Mouse (Mus musculus): Measurements from ENCODE around the gene Shank1. TPM values are rescaled to one million over a fixed set of nuclear protein-coding genes. Genes with fewer than 3 reads are reported as not detected.

Shank1 gene
- total RNA-seq, 2 experiments from 2014 or later = 566 to 582 TPM

DNA sequence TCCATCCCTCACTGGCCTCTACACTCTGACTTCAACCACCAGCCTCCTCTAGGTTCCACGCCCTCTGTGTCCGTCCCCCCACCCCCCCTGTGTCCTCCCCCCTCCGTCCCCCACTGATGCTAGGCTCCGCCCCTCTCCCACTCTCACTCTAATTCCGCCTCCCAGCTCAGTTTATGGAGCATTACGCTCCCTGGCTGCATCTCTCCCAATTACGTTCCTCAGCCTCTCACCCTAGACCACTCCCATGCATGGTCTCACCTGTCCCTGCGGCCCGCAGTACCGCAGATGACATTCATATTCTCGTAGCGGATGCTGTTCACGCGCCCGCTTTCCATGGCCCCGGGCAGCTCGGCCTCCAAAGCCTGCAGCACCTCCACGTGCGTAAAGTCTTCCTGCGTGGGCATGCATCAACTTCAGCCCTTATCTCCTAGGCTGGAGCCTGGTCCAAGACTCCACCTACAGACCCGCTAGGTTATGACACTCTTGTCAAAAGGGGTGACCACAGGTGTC lies 50.8 kb downstream of the Shank1 start:
- no peak for DNase-seq (ENCODE audit: low spot score in 2 of 2)

DNA sequence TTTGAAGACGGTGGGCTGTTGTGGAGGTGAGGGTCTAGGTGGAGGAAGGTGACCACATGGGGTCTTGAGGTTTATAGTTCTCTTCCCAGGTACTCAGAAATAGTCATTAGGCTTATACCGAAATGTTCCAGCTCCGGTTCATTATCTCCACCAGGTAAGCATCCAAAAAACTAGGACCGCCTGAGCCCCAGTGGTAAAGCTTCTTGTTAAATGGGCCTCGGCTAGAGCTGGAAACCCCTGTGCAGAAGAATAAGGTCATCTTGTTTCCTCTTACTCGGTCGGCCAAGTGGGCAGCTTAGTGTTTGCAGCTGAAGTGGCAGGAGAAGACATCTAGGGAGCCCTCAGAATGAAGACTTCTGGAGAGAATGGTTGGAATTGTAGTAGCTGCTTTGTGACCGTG lies 62.6 kb downstream of the Shank1 start:
- no peak for DNase-seq (ENCODE audit: low spot score in 2 of 2)

DNA sequence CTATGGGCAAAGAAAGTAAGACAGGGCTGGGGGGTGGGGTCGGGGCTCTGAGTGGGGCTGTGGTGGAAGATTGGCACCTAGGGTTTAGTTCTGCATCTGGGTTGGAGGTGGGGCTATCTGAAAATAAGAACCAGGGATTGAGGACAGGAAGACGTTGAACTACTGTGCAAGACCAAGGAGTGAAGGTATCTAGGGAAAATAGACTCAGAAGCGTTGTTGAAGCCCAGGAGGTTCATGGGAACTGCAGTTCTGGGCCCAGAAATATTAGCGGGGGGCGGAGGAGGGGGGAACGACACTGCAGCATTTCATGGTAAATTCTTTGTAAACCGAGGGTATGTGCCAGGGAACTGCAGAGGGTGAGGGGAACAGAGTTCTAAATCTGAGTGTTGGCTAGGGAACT lies 63.4 kb downstream of the Shank1 start:
- no peak for DNase-seq (ENCODE audit: low spot score in 2 of 2)

DNA sequence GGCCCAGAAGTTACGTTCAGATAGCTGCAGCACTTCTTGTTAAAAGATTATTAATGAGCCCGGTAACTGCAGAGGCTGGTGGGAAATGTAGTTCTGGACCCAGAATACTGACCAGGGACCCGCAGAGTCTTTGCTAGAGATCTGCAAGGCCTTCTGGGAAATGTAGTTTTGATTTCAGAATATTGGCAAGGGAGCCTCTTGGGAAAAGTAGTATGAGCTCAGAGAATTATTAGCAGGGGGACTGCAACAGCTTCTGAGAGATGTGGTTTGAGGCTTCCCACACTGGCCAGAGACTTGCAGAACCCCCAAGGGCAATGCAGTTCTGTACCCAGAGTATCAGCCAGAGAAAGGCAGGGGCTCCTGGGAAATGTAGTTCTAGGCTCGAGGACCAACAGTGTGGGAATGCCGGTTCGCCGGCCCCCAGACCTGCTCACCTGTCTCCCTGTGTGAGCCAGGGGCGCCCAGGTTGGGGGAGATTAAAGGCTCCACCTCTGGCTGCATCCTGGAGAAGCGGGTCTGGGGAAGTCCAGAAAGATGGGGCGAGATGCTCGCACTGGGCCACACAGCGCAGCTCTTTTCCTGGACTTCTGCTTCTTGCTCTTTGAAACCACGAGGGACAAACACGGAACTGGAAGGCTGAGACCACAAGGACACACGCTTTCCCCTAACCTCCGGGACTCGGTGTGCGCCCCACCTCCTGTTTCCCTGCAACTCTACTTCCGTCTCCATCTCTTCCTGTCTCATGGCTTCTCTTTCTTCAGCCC lies 64.0 kb downstream of the Shank1 start:
- peak; percentile 89 to 95 for DNase-seq (ENCODE audit: low spot score in 2 of 2)

DNA sequence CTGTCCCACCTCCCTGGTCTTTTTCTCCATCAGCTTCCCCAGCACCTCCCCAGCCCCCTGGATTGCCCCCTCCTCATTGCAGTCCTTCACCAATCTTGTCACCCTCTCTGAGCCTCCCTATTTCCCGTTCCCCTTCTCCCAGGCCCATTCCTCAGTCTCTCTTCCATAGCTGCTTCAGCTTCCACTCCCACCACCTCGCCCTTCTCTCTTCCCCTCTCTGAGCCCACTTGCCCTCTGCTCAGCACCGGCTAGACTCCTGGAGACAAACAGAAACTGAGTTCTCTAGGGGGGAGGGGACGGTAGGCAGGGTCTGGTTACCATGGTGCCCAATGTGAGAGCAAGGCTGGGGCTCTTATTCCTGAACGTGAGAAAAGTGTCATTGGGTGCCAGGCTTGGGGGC lies 64.7 kb downstream of the Shank1 start:
- peak in 1 of 2 experiments; percentile 42 for DNase-seq (ENCODE audit: low spot score in 2 of 2)

DNA sequence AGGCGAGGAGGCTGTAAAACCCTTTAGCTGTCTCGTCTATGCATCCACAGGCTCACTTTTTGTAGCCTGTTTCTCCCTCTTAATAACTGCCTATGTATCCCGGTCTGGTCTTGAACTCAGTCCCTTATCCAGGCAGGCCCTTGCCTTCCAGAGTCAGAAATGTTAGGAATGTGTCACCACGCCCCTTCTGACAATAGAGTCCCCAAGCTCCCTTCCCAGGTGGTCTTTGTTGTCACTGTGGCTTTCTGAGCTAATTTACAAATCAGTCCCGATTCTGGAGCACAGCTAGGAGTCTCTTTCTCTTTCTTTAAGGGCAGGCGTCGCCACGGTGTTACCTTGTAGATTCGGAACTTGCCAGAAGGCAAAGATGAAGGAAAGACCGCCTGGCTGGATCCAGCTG lies 65.2 kb downstream of the Shank1 start:
- DNase-seq (ENCODE audit: low spot score in 2 of 2) = no peak

DNA sequence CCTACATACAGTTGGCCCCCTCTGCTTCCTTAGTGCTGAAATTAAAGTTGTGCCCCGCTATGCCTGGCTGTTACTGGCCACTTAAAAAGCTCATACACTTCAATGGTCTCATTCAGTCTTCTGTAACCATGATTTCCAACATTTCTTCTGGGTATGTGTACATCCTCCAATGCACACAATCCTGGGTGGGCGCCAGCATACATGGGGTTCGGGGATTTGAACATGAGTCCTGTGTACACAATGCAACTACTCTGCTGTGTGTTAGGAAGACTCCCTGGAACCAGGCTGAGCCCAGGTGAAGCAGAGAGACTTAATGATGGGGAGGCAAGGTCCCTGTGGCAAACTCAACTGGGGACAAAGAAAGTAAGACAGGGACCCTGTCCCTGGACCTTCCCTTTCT lies 65.7 kb downstream of the Shank1 start:
- no peak for DNase-seq (ENCODE audit: low spot score in 2 of 2)

DNA sequence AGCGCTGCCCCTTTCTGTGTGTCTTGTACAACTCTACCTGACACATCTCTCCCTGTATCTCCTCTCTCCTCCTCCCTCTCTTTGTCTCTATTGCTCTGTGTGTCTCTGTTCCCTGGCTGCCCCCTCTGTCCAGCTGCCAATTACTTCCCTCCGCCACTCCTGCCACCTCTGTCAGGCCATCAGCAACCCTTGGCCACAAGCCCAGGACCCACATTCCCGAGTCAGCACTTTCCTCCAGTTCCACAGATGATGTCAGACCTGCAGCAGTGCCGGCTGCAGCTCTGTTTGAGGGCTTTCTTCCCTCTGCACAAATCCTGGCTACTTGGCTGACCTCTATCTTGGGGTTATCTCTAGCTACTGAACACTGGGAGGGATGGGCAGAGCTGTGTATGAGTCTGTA lies 68.2 kb downstream of the Shank1 start:
- no peak for DNase-seq (ENCODE audit: low spot score in 2 of 2)

DNA sequence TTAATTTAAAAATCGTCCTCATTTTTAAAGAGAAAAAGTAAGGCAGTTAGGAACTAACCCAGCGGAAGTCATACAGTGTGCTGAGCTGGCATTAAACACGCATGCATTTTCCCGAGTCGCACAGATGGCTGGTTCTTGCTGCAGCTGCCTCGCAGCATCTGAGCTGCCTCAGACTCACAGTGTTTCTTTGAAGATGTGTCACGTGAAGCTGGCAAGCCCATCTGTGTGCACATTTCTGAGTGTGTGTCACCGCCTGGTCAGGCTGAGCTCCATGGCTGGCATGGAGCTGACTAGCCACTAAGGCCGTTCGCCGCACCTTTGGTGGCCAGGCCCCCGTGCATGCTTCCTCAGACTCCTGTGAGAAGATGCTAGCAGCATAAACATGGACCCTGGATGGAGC lies 72.5 kb downstream of the Shank1 start:
- DNase-seq (ENCODE audit: low spot score in 2 of 2) = peak; percentile 79 to 89

DNA sequence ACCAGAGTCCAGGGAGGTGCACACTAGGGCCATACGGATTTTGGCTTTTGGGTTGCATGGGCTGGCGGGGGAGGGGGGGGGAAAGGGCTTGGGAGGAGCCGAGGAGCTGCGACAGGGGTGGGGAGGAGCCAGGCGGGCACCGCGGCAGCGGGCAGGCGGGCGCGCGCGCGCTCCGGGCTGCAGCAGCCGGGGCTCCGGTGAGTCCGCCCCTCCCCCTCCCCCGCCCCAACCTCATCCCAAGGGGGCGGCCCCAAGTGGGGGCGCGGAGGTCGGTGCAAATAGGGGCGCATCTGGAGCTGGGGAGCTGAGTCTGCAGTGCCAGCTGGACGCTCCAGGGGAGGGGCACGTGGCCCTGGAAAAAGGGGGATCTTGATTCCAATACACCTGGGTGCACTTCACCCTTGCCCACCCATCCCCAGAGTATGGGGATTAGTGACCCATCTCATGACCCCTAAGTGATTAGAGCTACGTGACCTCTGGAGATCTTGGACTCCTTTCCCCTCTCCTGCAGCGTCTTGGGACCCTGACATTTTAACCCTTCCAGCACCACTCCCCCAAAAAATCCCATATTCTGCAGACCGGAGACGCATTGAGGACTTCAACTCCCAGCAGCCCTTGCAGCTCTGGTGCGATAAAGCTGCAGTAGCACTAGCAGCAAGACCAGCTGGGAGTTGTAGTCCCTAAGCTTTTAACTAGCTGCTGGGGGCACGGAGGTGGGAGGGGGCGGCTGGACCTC lies 74.1 kb downstream of the Shank1 start, which contains the start of gene Syt3:
Gene Syt3 (plus strand): TSS at position 123 of the 736 bp plus-strand sequence.
- DNase-seq (ENCODE audit: low spot score in 2 of 2) = peak; percentile 80 to 84

DNA sequence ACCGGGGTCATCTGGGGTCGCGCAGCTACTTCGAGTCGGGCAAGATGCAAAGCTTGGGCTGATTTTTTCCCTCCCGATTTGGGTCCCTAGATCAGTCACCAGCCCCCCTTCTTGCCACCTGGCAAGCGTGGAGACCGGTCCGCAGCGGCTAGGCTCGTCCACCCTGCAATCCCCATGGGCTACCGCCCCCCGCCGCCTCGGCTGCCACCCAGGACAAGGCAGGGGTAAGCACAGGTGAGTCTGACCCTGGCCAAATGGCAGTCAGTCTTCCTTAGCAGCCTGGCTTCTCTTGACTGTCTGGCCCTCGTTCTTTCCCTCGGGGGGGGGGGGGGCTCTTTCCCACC lies 74.6 kb downstream of the Shank1 start:
- DNase-seq (ENCODE audit: low spot score in 2 of 2) = peak in 1 of 2 experiments; percentile 51

DNA sequence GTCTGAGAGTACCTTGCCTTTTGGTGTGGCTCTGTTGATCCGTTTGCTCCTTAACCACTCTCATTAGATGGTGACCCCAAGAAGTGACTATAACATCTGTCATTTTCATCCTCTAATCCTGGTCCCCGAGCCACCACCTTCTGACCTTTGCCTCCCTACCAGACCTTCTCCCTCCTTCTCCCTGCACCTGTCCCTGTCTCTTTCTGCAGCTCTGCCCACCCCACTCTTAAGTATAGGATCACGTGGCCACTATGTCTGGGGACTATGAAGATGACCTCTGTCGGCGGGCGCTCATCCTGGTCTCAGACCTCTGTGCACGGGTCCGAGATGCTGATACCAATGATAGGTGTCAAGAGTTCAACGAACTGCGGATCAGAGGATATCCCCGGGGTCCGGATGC lies 75.7 kb downstream of the Shank1 start, which contains the start of gene 1700008O03Rik:
Gene 1700008O03Rik (minus strand): TSS at position 101 of the 400 bp plus-strand sequence.
- DNase-seq (ENCODE audit: low spot score in 2 of 2) = no peak

DNA sequence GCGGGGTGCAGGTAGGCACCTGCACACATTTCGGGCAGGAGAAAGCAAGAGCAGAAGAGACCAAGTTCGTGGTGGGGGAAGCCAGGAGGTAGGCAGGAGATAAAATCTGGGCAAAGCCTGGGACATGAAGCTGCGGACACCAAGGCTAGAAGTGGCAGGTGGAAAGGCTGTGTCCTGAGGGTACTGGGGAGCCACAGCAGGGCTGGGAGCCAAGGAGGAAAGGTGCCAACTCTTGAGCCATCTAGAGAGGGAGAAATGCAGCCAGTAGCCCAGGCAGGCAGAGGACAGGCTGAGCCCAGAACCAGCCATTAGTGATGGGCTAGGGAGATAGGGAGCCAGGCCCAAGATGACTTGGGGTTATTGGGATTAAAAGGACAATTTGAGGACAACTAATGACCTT lies 81.8 kb downstream of the Shank1 start:
- DNase-seq (ENCODE audit: low spot score in 2 of 2) = no peak

DNA sequence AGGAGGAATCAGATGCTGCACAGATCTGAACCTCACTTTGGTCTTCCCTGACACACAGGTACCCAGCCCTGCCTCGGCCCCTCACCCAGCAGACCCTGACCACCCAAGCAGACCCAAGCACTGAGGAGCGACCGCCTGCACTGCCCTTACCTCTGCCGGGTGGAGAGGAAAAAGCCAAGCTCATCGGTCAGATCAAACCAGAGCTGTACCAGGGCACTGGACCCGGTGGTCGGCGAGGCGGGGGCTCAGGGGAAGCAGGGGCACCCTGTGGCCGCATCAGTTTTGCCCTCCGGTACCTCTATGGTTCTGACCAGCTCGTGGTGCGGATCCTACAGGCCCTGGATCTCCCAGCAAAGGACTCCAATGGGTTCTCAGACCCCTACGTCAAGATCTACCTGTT lies 82.3 kb downstream of the Shank1 start:
- no peak for DNase-seq (ENCODE audit: low spot score in 2 of 2)

DNA sequence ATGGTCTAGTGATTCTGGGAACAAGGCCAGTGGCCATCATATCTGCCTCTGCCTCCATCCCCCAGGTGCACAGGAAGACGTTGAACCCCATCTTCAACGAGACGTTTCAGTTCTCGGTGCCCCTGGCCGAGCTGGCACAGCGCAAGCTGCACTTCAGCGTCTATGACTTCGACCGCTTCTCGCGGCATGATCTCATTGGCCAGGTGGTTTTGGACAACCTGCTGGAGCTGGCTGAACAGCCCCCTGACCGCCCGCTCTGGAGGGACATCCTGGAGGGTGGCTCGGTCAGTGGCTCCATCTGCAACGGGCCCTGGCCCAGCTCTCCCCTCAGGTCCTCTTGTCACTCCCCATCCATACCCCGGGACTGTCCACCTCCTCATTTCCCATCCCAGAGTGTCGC lies 83.2 kb downstream of the Shank1 start:
- DNase-seq (ENCODE audit: low spot score in 2 of 2) = no peak

DNA sequence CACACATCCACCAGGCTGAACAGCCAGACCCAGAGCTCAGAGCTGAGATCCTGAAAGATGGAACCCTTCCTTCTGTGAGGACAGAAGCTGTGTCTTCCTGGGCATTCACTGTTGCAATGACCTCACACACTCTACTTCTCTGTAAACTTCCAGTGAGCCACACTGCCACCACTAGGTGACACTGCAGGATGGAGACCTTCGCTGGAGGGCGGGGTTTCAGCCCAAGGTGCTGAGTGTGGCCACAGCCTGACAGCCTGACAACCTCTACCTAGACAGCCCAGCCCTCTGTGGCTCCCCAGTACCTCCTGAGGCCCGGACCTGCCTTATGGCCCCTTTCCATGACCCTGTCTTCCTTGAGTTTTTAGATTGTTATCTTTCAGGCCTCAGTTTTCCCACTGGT lies 88.5 kb downstream of the Shank1 start:
- peak in 1 of 2 experiments; percentile 53 for DNase-seq (ENCODE audit: low spot score in 2 of 2)

DNA sequence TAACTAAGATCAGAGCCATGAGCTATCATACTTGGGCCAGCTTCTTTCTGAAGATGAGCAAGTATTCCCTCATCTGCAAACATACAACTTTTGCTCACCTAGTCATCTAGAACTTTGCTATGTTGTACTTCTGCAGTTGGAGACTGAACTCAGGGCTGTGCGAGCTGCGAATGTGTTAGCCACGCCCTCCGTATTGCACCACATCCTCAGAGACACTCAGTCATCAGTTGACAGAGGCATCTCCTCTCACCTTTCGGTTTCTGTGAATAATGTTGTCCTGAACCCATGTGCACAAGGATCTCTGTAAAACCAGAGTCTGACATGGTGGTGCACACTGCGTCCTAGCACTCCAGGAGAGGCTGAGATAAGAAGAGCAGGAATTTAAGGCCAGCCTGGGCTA lies 91.6 kb downstream of the Shank1 start:
- no peak for DNase-seq (ENCODE audit: low spot score in 2 of 2)

DNA sequence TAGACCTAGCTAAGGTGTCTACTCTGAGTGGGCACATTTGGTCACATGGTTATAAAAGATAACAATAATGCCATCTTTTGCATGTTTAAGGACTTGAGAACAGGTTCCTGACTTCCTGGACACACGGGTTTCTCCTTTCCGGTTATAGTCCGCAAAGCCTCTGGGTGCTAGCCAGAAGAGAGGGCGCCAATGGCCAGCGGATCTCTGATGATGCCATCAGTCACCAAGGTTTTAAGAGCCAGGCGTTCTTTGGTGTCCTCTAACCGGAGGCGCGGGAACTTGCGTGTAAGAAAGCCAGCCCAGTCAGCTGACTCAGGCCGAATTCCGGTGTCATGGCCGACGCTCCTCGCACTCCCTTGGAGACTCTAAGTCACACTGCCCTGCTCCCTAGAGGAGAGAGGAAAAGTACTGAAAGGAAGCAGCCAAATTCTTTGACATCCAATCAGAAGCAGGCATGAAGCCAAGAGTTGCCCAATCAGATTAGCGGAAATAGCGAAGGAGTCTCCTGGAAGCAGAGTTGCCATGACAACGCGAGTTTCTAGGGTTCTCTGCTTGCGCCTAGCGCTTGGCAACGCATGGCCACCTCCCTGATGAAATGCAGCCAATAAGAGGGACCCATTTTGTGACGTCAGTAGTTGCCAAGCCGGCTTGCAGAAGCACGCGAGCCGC lies 95.4 kb downstream of the Shank1 start:
- peak; percentile 90 to 99 for DNase-seq (ENCODE audit: low spot score in 2 of 2)

DNA sequence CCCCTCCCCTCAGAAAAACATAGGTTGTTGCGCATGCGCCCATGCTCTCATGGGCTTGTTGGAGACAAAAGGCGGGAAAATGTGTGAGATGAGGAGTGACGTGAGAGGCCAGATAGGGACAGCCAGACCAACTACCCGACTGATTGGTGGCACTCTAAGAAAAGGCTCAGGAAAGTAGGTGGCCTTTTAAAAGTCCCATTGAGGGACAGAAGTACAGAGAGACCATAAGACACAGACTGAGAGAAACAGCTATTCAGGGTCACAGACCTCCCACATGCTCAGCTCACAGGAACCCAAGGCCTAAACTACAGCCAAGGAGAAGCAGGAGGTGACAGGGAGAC lies 95.9 kb downstream of the Shank1 start:
- DNase-seq (ENCODE audit: low spot score in 2 of 2) = no peak

All from layer of hippocampus, postnatal 14 days (tissue).